Mouse (Mus musculus) 416B (cell line): ENCODE measurements at regions not wholly inside any gene's neighbourhood (a gene's known extent, or its start where the extent isn't known, plus 50 kb on each side); places are given as distances from the start of the nearest gene placed in this dataset.
A peak's percentile ranks its signal among the peaks of the same experiment; 100 is the strongest.

Source experiments
- DNase-seq: peaks from one replicate; pipeline ENCODE4 v3.0.0; 2011; ENCODE audit warnings: low read depth

- no peak for DNase-seq
These were observed 105.2 kb downstream of the 1810010D01Rik start for GRCm38 (mm10) chr7:145102692-145103091.

DNA sequence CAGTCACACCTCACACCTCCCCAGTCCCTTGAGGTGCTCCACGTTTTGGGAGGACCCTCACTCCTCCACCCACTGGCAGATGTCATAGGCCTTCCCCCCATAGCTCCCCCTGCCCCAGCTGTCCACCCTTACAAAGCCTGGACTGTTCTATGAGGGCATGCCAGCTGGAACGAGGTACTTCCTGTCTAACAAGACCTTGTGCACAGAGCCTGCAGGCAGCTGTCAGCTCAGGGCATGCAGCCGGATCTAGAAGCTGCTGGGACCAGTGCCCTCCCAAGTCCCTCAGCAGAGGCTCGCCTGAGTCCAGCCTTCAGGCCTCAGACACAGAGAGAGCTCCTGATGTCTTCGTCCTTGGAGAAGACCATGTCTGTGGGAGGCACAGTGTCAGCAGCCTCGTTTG, 105.7 kb downstream of the 1810010D01Rik start:
- no peak for DNase-seq

GRCm38 (mm10) chr7:145098335-145098734, 109.6 kb downstream of the 1810010D01Rik start:
- peak; percentile 80 for DNase-seq

- peak; percentile 61 for DNase-seq
These were observed 113.8 kb downstream of the 1810010D01Rik start for GRCm38 (mm10) chr7:145094134-145094526.

DNA sequence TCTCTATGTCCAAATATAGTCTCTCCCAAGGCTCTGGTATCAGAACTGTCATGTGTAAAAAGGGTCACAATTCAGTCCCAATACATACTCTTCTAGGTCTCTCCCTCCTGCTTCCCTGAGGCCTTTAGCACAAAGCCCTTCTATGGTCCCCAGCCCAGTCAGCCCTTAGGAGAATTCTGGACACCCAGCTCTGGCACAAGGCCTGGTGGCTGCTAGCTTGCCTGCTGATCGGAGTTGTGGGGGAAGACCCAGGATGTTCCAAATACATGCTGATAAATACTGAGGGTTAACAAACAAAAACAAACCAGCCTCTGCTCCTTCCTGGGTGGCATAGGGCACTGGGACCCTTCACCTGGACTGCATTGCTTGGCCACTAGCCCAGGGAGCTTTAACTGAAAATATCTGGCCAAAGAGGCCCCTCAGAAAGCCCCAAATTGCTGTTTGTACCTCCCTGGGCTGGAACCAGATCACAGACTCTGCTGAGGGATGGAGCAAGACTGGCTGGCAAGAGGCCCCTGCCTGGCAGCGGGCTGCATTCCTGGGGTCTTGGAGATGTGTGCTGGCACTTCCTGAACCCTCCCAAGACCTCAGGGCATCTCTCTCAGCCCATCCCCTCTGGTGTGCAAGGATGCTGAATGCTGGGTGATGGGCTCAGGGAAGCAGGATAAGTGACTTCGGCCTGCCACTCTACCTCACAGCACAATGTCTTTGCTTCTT, 114.3 kb downstream of the 1810010D01Rik start:
- DNase-seq: no peak

DNA sequence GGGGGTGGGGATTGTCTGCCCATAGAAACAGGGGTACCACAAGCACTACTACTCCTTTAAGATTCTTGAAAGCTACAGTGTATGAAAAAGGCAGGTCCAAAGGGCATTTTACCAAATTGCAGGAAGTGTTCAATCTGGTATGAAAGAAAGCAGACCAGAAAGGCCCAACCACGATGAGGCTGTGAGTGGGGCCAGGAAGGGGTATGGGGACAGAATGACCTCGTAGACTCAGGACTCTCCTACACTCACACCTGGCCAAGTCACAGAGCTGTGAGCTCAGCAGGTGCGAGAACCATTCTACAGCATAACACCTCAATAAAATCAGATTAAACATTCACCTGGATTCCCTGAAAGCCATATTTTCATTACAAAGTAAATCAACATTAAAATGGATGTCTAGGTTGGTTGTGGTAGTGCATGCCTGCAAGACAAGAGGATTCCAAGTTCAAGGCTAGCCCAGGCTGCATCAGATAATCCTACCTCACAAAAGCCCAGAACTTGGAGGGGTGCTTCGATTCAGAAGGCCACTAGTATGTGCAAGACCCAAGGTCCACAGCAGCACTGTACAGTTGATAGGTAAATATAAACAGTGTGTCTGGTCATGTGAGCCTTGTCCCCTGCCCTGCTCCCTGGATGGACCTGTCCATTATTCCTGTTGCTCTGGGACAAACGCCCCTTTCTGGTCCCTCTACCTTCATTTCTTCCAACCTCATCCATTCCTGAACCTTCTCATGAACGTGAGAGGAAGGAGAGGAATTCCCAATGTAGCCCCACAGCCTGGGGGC, 115.3 kb downstream of the 1810010D01Rik start:
- peak; percentile 24 for DNase-seq

DNA sequence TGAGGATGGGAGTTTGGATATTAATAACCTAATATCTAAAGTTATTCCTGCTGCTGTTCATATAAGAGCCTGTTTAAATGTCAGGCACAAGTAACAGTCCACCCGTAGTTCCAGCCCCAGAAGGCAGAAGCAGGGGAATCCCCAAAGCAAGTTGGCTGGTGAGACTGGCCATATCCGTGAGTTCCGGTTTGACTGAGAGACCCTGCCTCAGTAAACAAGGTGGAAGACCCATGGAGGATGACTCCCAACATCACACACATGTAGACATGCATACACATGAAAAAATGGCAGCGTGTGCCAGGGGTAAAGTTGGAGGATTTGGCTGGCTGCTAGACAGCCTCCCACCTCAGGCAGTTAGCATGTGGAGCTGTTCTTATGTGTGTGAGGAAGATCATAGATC, 117.1 kb downstream of the 1810010D01Rik start:
- DNase-seq: no peak

GRCm38 (mm10) chr7:145089315-145089721, 118.6 kb downstream of the 1810010D01Rik start:
- peak; percentile 83 for DNase-seq

DNA sequence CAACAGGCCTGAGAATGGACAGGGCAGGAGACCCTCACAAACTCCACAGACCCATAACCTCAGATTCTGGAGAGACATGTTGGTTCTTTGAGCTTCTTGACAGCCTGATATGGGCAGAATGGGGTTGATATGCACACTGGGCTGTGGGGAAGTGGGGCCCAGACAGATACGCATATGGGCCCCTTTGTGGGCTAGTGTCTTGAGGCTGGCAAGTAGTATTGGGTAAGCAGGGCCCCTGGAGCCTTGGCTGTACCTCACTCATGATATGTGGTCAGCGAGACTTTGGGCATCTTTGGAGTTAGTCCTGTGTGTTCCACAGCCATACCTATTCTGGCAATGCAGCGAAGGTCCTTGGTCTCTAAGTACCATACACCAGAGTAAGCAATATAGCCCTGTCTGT, 119.3 kb downstream of the 1810010D01Rik start:
- DNase-seq: peak; percentile 26

- no peak for DNase-seq
These were observed 120.1 kb downstream of the 1810010D01Rik start for GRCm38 (mm10) chr7:145087790-145088189.

DNA sequence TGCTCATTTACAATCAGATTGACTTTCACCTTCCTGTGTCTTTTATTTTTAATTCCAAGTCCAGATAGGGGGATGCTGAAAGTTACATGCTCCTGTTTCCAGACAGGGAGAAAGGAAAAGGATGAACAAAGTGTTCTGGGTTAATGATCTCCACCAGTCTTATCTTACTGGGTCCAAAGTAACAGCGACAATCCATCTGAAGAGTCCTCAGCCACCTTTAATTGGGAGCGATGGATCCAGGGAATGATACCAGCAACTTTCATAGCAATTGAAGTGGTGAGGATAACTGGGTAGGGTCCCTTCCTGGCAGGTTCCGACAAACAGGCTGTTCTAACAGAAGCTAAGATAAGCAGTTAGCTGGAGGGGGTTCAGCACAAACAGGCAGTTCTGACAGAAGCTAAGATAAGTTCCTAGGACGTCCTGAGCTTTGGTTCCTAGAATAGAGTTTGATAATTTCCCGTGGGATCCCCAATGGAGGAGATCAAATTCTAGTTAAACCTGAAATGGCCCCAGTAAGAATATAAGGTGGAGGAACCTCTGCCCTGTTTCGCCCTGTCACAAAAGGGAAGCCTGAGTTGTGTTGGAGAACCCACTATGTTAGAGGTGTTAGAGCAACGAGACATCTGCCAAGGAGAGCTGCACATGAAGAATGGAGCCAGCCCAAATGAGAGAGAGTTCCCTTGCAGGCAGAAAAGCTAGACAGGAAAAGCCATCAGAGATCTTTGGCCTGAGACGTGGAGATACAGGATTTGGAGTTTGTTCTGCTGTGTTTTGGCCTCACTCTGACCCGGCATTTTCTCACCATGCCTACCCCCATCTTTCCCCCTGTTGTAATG, 124.8 kb downstream of the 1810010D01Rik start:
- no peak for DNase-seq

DNA sequence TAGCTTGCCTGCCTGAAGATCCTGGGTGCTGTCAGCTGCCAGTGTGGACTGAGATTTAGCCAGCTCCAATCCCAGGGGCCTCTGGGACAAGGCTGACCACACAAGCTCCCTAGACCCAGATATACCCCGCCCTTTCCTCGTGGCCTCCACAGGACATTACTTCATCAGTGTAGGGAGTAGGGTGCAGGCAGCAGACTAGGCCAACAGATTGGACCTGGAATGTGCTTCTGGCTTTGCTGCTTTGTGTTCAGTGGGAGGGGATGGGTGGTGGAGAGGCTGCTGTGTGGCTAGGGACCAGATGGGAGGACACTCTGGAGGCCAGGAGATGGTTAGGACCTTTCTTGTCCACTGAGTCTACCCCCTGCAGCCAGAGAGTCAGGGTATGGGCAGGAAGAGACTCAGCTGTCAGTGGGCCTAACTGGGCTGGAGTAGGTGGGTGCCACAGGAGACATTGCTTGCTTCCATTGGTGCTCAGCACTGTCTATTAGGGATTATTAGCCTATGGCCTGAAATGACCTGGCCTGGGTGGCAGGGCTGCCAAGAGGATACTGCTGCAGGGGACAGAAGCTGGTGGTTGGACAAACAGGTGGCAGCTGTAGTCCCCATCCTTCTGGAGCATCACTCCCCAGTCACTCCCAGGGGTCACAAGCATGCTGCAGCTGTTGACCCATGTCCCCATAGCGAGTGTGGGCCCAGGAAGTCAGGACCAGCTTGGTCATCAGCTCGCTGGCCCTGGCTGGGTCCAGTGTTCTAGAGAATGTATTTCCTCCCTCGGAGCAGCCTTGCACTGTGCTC, 132.5 kb upstream of the Ccnd1 start:
- no peak for DNase-seq

DNA sequence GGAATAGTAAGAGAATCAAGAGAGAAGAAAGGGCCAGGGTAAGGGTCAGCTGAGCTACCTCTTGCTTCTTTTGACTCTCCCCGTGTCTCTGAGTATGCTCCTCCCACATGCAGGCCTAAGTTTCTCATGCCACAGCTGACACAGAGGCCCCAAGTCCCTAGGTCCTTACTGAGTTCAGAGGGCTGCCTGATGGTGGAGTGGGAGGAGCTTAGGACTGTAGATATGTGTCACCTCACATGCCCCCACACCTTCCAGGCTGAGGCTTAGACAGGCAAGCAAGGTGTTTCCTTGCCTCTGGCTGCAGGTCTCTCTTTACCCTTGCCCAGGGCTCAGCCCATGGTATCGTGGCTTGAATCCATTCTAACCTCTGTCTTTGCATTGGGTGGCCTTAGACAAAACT, 131.8 kb upstream of the Ccnd1 start:
- no peak for DNase-seq

- no peak for DNase-seq
These were observed 127.6 kb upstream of the Ccnd1 start for GRCm38 (mm10) chr7:145067366-145067765.

DNA sequence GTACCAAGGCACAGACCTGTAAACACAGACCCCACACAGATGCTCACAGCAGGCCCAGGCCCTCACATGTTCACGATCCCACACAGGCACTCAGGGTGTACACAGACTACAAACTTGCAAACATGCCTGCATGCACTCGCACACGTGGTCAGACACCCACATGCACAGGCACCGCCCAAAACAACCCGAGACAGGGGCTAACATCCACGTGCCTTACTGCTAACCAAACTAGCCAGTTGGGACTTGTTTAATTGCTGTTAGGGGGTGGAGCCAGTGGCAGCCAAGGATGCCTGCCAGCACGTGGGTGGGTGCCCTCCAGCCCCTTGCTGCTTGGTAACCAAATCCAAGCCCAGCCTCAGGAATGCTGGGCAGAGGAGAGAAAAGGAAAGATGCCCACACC, 116.6 kb upstream of the Ccnd1 start:
- no peak for DNase-seq

DNA sequence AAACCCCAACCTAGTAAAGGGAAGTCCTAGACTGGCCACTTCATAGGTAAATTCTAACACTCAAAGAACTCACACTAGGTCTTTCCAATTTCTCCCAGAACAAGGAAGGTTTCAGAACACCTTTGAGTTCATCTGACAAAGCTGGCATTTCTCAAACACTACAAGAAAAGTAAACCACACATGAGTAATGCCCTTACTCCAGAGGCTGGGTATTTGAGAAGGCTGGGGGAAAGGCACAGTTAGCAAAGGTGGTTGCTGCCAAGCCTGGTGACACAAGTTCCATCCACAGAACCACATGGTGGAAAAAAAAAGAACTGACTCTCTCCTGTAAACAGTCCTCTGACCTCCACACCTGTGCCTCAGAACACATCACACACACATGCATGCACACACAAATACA, 111.9 kb upstream of the Ccnd1 start:
- DNase-seq: peak; percentile 39

DNA sequence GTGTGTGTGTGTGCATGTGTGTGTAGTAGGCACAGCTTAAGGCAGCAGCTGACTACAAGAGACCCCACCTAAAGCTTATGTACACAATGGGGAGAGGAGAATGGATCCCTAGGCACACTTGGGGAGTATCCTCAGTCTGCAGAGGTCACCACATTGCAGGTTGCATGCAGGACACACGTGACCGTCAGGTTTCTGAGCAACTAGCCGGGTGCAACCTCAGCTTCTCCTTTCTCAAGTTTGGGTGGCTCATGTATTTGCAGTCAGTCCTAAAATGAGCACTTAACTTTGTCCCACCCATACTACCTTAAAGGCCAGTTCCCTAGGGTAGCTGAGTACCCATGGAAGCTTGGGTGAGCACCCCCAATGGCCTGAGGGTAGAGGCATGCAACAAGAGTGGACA, 111.0 kb upstream of the Ccnd1 start:
- no peak for DNase-seq

DNA sequence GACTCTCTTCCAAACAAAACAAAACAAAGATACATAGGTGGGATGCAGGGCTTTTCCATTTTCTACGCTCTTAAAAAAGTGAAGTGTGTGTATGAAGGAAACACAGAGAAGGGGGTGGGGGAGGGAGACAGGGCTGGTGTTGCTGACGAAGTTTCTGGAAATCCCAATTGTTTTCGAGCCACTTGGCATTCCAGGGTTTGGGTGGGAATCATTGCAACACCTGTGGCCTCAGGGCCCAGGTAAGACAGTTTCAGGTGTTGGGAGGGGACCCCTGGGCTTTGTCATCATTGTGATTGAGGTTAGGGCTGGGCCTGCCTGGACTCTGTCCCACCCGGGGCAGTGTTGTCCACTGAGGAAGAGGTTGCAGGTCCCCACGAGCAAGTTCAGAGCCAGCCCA, 108.8 kb upstream of the Ccnd1 start:
- DNase-seq: no peak

DNA sequence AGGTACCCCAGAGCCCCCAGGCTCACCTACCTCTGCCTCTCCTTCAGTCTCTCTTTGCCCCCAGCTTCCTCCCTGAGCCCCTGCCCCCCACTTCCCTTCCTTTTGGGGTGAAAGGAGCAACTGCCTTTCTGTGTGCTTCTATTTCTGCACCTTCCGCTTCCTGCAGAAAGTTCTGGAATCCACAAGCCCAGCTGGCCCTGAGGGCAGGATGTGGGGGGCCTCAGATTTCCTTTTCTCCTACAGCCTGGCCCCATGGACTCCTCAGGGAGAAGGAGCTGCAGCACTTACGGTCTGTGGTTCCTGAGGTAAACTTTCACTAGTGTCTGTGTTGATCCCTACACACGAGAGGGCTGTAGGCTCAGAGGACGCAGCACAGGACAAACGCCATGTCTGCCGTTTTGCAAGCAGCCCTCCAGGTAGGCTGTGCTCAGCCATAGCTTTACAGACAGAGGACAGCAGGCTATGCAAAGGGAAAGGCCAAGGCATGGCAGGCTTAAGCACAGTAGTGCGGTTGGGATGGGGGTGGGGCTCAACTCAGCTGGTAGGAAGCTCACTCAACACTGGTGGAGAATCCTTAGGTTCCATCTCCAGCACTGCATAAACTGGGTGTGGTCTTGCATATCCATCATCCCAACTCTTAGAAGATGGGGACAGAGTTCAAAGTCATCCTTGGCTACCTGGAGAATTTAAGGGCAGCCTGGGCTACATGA, 108.2 kb upstream of the Ccnd1 start:
- DNase-seq: peak; percentile 78

GRCm38 (mm10) chr7:145045230-145045629, 105.5 kb upstream of the Ccnd1 start:
- DNase-seq: no peak

GRCm38 (mm10) chr7:145043455-145044149, 103.9 kb upstream of the Ccnd1 start:
- no peak for DNase-seq
